Mouse (Mus musculus): ENCODE data around the gene A730071L15Rik. TPM values are rescaled to one million over a fixed set of nuclear protein-coding genes. Genes with fewer than 3 reads are reported as not detected.

A730071L15Rik gene
- not detected for total RNA-seq (2021)
- long read RNA-seq, experiment 1, result 0 reads
- long read RNA-seq, experiment 2, result 0 reads

- DNase-seq (ENCODE audit: low spot score in 2 of 2), result no peak
- intact Hi-C loops (cut with DNase I), result loop anchor here (5.0 kb wide), 1 partner anchor 63 kb away; no protein-coding TSS in a partner anchor
These were observed at the start of gene A730071L15Rik for GRCm38 (mm10) chr11:6199410-6200086. Gene A730071L15Rik (plus strand): TSS chr11:6200029.

GRCm38 (mm10) chr11:6152864-6153263 is 47.0 kb upstream of the A730071L15Rik start:
- intact Hi-C loops (cut with DNase I), result no loop called here
- DNase-seq (ENCODE audit: low spot score in 2 of 2), result no peak

- intact Hi-C loops (cut with DNase I), result no loop called here
- peak; percentile 48 to 73 for DNase-seq (ENCODE audit: low spot score in 2 of 2)
These were observed 45.6 kb upstream of the A730071L15Rik start for GRCm38 (mm10) chr11:6154211-6154701.

DNA sequence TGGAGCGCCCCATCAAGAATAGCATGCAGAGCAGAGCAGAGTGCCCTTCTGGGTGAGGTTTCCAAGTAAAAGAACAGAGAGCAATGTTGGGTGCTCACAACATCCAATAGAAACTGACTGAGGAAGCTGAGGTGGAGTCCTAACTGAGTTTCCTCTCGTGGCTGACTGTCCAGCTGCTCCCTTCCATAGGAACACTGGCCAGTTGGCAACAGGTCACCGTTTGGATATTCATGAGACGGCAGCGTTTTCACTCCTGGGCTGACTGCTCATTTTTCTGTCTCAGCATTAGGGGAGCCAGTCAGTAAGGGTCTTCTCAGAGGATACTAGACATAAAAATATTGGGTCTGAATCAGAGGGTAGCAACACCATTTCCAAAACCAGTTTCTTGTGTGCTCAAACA is 43.2 kb upstream of the A730071L15Rik start:
- intact Hi-C loops (cut with DNase I), result no loop called here
- DNase-seq (ENCODE audit: low spot score in 2 of 2), result no peak

- intact Hi-C loops (cut with DNase I), result no loop called here
These were observed 42.7 kb upstream of the A730071L15Rik start for GRCm38 (mm10) chr11:6157119-6157518.

GRCm38 (mm10) chr11:6158515-6158914 is 41.3 kb upstream of the A730071L15Rik start:
- intact Hi-C loops (cut with DNase I), result no loop called here
- DNase-seq (ENCODE audit: low spot score in 2 of 2), result no peak

More at GRCm38 (mm10) chr11:6157119-6157518, 42.7 kb upstream of the A730071L15Rik start:
- DNase-seq (ENCODE audit: low spot score in 2 of 2), result no peak

GRCm38 (mm10) chr11:6159704-6160275 is 40.0 kb upstream of the A730071L15Rik start:
- intact Hi-C loops (cut with DNase I), result no loop called here
- DNase-seq (ENCODE audit: low spot score in 2 of 2), result no peak

DNA sequence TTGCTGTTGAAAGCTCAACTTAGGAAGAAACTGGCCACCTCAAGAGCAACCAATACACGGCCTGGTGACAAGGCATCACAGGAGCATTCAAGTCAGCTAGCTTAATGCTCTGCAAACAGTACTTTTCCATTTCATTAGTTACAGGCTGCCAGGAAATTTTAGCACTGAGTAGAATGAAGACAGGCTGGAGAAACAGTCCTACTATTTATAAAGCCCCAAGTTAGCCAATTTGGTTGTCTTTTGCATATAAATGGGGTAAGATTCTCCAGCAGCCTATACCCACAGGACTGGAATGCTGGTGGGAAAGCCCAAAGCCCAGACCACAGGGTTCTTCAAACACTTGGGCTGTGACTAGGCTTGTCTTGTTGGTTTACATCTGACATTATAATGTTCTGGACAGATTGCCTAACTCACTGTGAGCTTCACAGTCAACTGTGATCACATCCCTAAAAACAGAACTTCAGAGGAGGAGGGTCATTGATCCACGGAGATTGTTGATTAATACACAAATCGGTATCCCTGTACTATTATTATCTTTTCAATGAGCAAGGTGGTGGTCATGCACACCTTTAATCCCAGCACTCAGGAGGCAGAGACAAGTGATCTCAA is 39.1 kb upstream of the A730071L15Rik start:
- DNase-seq (ENCODE audit: low spot score in 2 of 2), result no peak
- intact Hi-C loops (cut with DNase I), result no loop called here

- DNase-seq (ENCODE audit: low spot score in 2 of 2), result no peak
- intact Hi-C loops (cut with DNase I), result no loop called here
These were observed 38.3 kb upstream of the A730071L15Rik start for GRCm38 (mm10) chr11:6161549-6161948.

- intact Hi-C loops (cut with DNase I), result no loop called here
- DNase-seq (ENCODE audit: low spot score in 2 of 2), result no peak
These were observed 36.8 kb upstream of the A730071L15Rik start for GRCm38 (mm10) chr11:6163062-6163461.

DNA sequence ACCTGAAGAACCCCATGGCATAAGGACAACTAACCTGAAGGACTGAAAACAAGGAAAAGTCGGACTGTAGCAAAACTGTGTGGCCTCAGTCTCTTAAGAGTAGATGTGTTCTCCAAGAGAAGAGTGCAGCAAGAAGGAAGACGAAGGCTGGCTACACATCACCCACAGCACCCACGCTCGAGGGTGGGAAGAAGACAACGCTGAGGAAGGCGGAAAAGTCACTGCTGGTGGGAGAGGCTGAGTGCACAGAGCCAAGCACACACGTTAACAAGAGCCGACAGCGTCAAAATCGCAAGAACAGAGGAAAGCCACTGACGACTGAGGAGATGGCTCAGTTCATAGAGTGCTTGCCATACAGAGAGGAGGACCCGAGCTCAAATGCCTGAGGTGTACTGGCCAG is 36.1 kb upstream of the A730071L15Rik start:
- DNase-seq (ENCODE audit: low spot score in 2 of 2), result no peak
- intact Hi-C loops (cut with DNase I), result no loop called here

DNA sequence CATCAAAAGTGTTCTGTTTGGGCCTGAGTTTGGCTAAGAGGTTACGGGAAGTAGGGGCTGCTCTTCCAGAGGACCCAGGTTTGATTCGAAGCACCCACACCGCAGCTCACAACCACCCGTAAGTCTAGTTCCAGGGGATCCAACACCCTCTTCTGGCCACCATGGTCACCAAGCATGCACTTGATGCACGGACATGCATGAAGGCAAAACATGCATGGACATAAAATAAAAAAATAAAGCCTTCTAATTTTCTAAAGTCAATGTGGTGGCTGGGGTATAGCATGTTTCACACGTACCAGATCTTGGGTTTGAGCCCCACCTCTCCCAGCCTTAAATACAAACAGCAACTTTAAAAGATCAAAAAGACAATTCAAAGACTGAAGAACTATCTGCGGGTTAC is 35.0 kb upstream of the A730071L15Rik start:
- intact Hi-C loops (cut with DNase I), result no loop called here
- DNase-seq (ENCODE audit: low spot score in 2 of 2), result no peak

DNA sequence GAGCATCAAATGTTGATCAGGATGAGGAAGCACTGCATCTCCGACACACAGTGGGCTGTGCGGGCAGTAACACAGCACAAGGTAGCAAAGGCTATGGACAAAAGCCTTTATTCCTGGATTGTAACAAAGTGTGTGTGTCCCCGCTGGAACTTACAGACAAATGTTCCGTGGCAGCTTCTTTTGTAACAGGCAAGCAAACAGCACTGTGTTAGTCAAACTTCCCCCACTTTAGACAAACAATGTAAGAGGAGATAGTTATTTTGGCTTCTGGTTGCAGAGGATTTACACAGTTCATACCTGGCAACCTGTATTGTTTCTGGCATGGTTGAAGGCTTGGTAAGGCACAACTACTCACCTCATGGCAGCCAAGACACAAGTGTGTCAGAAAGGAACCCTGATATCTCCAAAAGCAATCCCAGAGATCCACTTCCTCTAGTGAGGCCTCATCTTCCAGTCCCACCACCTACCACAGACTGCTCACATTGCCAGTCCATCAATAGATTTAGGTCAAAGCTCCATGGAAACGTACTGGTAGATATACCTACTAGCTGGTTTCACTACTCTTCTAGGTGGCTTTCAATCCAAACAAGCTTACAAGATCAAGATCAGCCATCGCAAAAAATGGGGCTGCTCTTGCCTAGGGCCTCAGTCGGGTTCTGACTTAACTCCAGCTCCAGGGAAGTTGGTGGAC is 34.3 kb upstream of the A730071L15Rik start:
- no peak for DNase-seq (ENCODE audit: low spot score in 2 of 2)
- intact Hi-C loops (cut with DNase I), result no loop called here

DNA sequence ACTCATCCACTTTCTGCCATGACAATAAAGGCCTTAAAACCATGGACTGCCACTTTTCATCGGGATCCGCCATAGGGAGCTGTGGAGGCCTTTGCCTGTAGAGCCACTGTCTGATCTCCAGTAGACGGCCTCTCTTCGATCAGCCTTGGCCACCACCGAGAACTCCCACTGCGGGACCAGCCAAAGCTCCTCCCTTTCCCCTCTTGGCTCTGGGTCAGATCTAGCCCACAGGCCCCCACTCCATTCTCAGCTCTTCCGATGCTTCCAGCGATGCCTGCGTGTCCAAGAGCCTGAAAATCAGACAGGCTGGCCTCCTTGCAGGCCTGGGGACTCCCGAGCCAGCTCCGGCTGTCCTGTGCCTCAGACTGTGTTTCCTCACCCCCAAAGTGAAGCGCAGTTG is 33.5 kb upstream of the A730071L15Rik start:
- intact Hi-C loops (cut with DNase I), result no loop called here
- DNase-seq (ENCODE audit: low spot score in 2 of 2), result no peak

GRCm38 (mm10) chr11:6169041-6169663 is 30.7 kb upstream of the A730071L15Rik start:
- no peak for DNase-seq (ENCODE audit: low spot score in 2 of 2)
- intact Hi-C loops (cut with DNase I), result no loop called here

DNA sequence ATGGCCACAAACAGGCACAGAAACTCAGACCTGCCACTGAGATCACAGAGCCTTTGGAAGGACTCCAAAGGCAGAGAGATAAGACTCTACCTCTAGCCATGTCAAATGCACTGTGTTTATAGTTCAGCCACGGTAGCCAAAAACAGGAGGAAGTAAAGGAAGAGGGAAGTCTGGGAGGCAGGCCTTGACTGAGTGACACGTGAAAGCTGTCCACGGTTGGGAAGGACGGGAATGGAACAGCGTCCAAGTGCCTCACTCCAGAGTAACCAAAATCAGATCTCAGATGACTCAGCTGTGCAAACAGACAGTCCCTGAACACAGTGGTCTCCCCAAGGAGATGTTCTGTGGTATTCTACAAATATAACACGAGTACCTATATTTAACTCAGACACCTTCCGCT is 25.1 kb upstream of the A730071L15Rik start:
- intact Hi-C loops (cut with DNase I), result no loop called here

GRCm38 (mm10) chr11:6175506-6175905 is 24.3 kb upstream of the A730071L15Rik start:
- no peak for DNase-seq (ENCODE audit: low spot score in 2 of 2)
- intact Hi-C loops (cut with DNase I), result no loop called here

More for the DNA sequence above, 25.1 kb upstream of the A730071L15Rik start:
- peak; percentile 52 to 79 for DNase-seq (ENCODE audit: low spot score in 2 of 2)

GRCm38 (mm10) chr11:6177781-6178420 is 21.9 kb upstream of the A730071L15Rik start:
- DNase-seq (ENCODE audit: low spot score in 2 of 2), result no peak
- intact Hi-C loops (cut with DNase I), result no loop called here

DNA sequence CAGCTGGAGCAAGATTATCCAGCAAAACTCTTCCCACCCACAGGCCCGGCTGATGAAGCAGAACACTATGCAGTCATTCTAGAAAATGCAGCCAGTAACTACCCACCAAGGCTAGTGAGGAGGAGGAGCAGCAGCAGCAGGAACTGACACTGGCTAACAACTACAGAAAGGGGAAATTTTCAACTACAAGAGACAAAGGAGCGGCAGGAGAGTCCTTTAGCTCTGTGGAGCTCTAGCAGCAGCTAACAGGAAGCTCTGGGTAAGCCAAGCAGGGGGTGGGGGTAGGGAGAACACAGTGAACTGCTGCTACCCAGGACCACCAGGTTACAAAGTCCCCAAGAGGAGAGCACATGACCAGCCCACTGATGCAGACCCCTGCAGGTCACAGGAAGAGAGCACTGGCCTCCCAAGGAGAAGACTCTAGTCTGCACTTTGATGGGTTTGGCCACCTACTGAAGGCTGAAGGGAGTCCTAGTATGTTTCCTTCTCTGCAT is 21.1 kb upstream of the A730071L15Rik start:
- intact Hi-C loops (cut with DNase I), result no loop called here
- DNase-seq (ENCODE audit: low spot score in 2 of 2), result peak in 1 of 2 experiments; percentile 59

Data from left cerebral cortex, postnatal 14 days (tissue).